Mouse (Mus musculus) G1E (cell line): ENCODE results near the gene Mgst2. TPM values are rescaled to one million over a fixed set of nuclear protein-coding genes. Genes with fewer than 3 reads are reported as not detected.

Experiments
- ATAC-seq: 2 replicates; pipeline ENCODE4 v1.8.0; 2016; ENCODE audit warnings: mild to moderate bottlenecking; ENCODE audit not compliant: insufficient number of reproducible peaks, poor library complexity, low FRiP score, severe bottlenecking; ENCODE audit errors: extremely low read depth
- DNase-seq: peaks from one replicate; pipeline ENCODE4 v3.0.0; 2012; ENCODE audit warnings: low spot score
- H3K27me3 ChIP-seq: 2 replicates; pipeline ENCODE4 v1.6.1; 2012; ENCODE audit warnings: mild to moderate bottlenecking, low read length, inconsistent platforms; ENCODE audit not compliant: insufficient read depth
- H3K36me3 ChIP-seq: replicated peaks from 2 replicates; pipeline ENCODE3; 2012; ENCODE audit warnings: mild to moderate bottlenecking, inconsistent platforms
- H3K4me1 ChIP-seq: 2 replicates; pipeline ENCODE4 v1.6.1; 2012; ENCODE audit warnings: low read depth, low read length, inconsistent platforms, mixed read lengths; ENCODE audit not compliant: insufficient read depth
- H3K4me3 ChIP-seq: 2 replicates; pipeline ENCODE4 v1.5.1; 2012; ENCODE audit warnings: low read depth, mild to moderate bottlenecking, inconsistent platforms, low read length, moderate library complexity, mixed read lengths
- H3K9me3 ChIP-seq: replicated peaks from 2 replicates; pipeline ENCODE4 v1.6.1; 2012; ENCODE audit warnings: inconsistent platforms
- GATA2 ChIP-seq: IDR thresholded peaks from 2 replicates; pipeline ENCODE4 v1.6.1; 2012; ENCODE audit warnings: low read depth, low read length, inconsistent platforms, borderline replicate concordance
- POLR2AphosphoS5 ChIP-seq: IDR thresholded peaks from 2 replicates; pipeline ENCODE4 v1.6.1; 2012; ENCODE audit warnings: low read depth, low read length, inconsistent platforms; ENCODE audit not compliant: insufficient replicate concordance
- TAL1 ChIP-seq: conservative IDR thresholded peaks from 2 replicates; pipeline ENCODE4 v1.6.1; 2012; ENCODE audit warnings: low read depth, low read length, inconsistent platforms, mixed read lengths
- polyA plus RNA-seq: library from polyadenylated mRNA; stranded (reverse); fragments of >175 nt; gene quantifications from 2 replicates; pipeline ENCODE4 v1.2.3, GENCODE M21; 2012
- total RNA-seq, 2 experiments: library from RNA; stranded (forward) in 1 of 2; stranded (reverse) in 1 of 2; fragments of 200-1000 nt in 1 of 2; fragments of >200 nt in 1 of 2; fragmentation: Nextera tagmentation in 1 of 2; gene quantifications; 2 replicates each; pipeline ENCODE4 v1.2.3; 2014 to 2017

Gene Mgst2
- total and polyA plus RNA-seq, 3 experiments = 0.11 to 2.4 (median 0.28) TPM

GRCm38 (mm10) chr3:51731949-51732636, 71.9 kb downstream of the Mgst2 start:
- Histone ChIP-seq H3K36me3 (no peaks in the 10 kb centered on the region), H3K9me3 (no peaks in the 10 kb centered on the region), H3K4me3 (no peak overlapping the region), H3K4me1 (peaks cover 51% of the 10 kb centered on the region), H3K27me3 (no peaks in the 10 kb centered on the region)
- TF ChIP-seq POLR2AphosphoS5 = no peak
- TF ChIP-seq GATA2 = no peak
- TF ChIP-seq TAL1 = no peak
- no peak for DNase-seq
- no peak for ATAC-seq

Other genes with a start within 250 kb of the Mgst2 start
- gene Naa15, start 245.2 kb upstream of the Mgst2 start, total RNA-seq (2014; fragmentation: Nextera tagmentation) = 131 and 138 TPM in 2 replicates
- gene Naa15, start 245.2 kb upstream of the Mgst2 start, total RNA-seq (2017) = 52.5 and 63.5 TPM in 2 replicates
- gene Naa15, start 245.2 kb upstream of the Mgst2 start, polyA plus RNA-seq = 15.9 and 28.6 TPM in 2 replicates
- gene Rab33b, start 176.4 kb upstream of the Mgst2 start, total RNA-seq (2014; fragmentation: Nextera tagmentation) = 7.8 and 9.5 TPM in 2 replicates
- 8.1 and 10.3 TPM in 2 replicates for gene Rab33b, start 176.4 kb upstream of the Mgst2 start, total RNA-seq (2017)
- gene Rab33b, start 176.4 kb upstream of the Mgst2 start, polyA plus RNA-seq = 3.0 and 3.2 TPM in 2 replicates
- gene Setd7, start 99.5 kb upstream of the Mgst2 start, total RNA-seq (2014; fragmentation: Nextera tagmentation) = 56.1 and 67.1 TPM in 2 replicates
- gene Setd7, start 99.5 kb upstream of the Mgst2 start, total RNA-seq (2017) = 20.2 and 26.0 TPM in 2 replicates
- gene Setd7, start 99.5 kb upstream of the Mgst2 start, polyA plus RNA-seq = 7.4 and 8.7 TPM in 2 replicates